Mouse (Mus musculus) liver, embryonic 14.5 days (tissue): ENCODE measurements around the gene Igfbpl1.

Source experiments
- CTCF ChIP-seq: IDR thresholded peaks from 2 replicates; pipeline ENCODE4 v1.5.1; 2016; ENCODE audit warnings: antibody characterized with exemption, low read depth, control low read depth
- EP300 ChIP-seq: IDR thresholded peaks from 2 replicates; pipeline ENCODE4 v1.6.1; 2016; ENCODE audit warnings: antibody characterized with exemption, low read depth

GRCm38 (mm10) chr4:45846263-45846662 is 19.5 kb upstream of the Igfbpl1 start:
- no peak for TF ChIP-seq CTCF
- no peak for TF ChIP-seq EP300
